Mouse (Mus musculus) thymus, postnatal 0 days (tissue): Measurements from ENCODE around the gene Vmn1r198. TPM values are rescaled to one million over a fixed set of nuclear protein-coding genes. Genes with fewer than 3 reads are reported as not detected.
"Not testable (repeated sequence)": the region's sequence is repeated elsewhere in the genome, so short reads cannot be mapped to it uniquely, and the experiment has no call there.

Source experiments
- DNase-seq: peaks from one replicate; pipeline ENCODE4 v3.0.0-alpha.2; 2015; ENCODE audit warnings: low spot score
- polyA plus RNA-seq: library from polyadenylated mRNA; unstranded; fragments of >200 nt; fragmentation: Nextera tagmentation; extraction: Ambion mirVana; gene quantifications from 2 replicates; pipeline ENCODE4 v1.2.1, GENCODE M21; 2015

Gene Vmn1r198
- polyA plus RNA-seq = not detected in 2 replicates

DNA sequence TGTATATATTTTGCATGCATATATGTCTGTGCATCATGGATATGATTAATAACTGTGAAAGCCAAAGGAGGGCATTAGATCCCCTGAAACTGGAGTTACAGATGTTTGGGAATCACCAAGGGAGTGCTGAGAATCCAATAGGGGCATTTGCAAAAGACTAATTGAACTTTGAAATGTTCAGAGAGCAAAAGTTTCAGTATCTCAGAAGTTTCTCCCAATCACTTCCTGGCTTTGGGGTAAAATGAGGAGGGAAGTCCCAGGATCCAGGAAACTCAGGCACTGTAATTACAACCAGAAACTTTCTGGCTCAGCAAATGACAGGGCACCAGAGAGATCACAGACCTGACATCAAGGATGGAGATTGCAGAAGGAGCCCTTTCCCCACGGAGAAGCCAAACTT lies at the start of gene Vmn1r198:
Gene Vmn1r198 (plus strand): TSS at position 301 of the 400 bp plus-strand sequence.
- no peak for DNase-seq

DNA sequence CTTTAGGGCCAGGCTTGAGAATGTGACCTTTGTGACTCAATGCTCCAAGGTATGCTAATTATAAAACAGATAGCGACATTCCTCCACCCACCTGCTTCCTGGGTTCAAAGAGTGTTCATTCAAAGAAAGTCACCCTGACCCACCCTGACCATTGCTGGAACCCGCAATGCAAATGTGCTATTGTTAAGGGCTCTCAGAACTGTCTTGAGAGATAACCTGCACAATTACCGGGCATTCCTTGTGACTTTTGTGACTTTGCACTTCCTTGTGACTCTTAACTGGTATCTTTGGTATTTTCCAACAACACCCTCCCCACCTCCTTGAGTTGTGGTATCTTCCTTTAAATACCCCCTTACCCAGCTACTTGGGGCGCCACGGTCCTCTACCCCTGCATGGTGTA lies 42.1 kb upstream of the Vmn1r198 start:
- DNase-seq = not testable (repeated sequence)

DNA sequence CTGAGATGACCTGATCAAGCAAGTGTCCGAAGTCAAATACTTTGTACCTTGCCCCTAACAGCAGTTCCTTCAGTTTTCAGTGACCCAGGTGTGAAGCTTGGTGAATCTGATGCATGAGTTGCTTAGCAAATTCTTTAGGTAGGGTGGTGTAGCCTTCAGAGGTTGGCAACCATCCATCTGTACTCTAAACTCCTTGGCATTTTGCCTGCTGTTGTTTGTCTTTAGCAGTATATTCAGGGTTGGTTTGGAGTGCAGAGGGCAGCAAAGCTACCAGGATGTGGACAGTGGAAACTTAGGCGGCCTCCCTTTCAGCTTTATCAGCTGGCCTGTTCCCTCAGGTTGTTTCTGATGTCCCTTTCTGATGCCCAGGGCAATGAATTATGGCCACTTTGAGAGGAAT lies 34.8 kb upstream of the Vmn1r198 start:
- no peak for DNase-seq

DNA sequence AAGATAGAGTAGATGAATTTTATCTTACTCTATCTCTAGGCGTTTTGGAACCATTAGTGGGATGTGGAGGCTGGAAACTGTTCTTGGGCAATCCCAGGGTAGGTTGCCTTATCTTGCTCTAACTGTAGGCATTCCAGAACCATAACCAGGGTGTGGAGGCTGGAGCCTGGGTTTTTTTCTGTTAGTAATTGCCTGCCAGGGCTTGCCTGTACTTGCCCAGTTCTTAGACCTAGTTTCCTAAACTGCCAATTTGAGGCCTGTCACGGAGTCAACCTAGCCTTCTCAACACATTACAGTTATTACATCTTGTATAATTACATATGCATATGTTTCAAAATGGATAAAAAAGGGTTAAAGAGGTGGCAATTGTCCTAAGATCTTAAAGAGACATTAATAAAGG lies 32.8 kb upstream of the Vmn1r198 start:
- no peak for DNase-seq

DNA sequence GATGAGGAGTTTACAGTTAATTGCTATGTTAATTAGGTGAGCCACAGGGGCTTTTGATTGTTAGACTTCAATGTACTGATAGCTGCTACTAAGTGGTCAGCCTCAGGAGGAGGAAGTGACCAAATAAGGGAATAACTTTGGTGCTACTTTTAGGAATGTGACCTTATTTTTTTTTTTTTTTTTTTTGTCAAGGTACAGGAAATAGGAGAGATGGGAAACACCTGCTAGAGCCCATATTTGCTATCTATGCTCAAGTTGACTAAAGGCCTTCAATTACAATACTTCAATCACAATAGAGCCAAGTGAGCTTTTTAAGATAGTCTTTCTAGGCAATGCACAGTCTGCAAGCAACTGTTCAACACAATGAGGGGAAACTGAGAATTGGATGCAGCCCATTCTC lies 30.1 kb upstream of the Vmn1r198 start:
- no peak for DNase-seq

DNA sequence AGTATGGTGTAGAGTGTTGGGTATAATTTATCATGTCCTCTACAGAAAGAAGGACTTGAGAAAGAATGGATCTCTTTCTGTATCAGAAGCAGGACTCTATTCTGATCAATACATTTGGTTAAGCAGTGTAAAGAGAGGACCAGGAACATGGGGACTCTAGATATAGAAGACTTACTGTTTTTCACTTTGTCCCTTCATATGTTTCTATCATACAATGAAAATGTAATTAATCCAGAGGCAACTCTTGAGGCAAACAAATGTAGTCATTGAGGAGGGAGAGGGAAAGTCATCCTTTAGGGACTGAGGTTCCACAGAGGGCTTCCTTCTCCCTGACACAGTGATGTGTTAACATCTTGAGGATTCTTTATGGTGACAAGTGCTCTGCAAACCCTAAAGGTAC lies 25.9 kb upstream of the Vmn1r198 start, which contains the start of gene Vmn1r197:
Gene Vmn1r197 (plus strand): TSS at position 301 of the 400 bp plus-strand sequence.
- no peak for DNase-seq

DNA sequence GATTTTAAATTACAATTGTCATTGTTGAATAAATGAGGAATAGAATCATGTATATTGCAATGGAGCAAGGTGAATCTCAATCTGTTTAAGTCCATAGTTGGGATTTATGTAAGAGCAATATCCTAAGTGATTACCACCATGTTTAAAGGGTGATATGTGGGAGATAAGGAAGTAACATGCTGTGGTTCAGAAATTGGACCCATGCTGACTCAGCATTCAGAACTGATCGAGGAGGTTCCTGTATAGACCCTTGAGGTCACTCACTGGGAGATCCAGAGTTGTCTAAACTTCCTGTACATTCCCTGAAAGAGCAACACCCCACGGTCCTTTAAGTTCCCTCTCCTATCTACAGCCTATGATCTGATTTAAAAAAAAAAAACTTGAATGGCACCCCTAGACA lies 16.9 kb upstream of the Vmn1r198 start:
- no peak for DNase-seq

DNA sequence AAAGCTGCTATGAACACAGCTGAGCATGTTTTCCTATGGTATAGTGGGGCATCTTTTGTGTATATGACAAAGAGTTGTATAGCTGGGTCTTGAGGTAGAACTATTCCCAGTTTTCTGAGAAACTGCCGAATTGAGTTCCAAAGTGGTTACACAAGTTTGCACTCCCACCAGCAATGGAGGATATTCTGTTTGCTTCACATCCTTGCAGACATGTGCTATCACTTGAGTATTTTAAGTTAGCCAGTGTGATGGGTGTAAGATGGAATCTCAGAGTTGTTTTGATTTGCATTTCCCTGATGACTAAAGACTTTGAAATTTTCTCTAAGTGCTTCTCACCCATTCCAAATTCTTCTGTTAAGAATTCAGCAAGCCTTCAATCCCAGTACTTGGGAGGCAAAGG lies 14.6 kb upstream of the Vmn1r198 start:
- DNase-seq = no peak

DNA sequence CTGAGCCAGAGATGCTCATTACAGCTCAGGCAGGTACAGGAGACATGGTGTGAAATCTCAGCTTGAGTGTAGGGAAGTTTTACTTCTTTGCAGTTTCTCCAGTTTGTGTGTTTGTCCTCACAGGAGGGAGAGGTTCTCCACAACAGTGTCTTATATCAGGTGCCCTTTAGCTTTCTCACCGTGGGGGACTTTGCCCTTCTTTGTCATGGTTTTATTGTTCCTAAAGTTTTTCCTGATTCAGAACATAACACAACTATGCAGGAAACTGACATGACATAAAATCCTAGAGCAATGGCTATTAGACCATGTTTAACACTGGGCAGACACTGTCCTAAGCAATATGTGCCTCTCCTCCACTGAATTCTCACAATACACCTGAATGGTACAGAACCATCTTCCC lies 649 bp downstream of the Vmn1r198 start:
- DNase-seq = no peak

DNA sequence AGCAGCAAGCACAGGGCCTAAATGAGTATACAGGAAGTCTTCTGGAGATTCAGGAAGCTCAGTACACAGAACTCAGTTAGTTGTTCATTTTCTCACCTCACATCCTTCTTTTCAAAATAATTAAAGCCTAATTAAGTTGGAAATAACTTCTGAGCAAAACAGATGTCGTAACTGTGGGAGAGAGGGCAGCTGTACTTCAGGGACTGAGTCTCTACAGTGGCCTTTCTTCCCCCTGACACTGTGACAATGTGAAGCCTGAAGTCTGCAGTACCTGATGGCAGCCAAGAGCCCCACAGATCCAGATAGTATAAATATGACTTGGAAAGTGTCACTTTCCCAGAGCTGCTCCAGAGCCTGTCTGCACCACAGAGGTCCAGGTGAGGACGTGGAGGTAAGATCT lies 29.4 kb downstream of the Vmn1r198 start, which contains the start of gene Vmn1r199:
Gene Vmn1r199 (plus strand): TSS at position 301 of the 400 bp plus-strand sequence.
- DNase-seq = no peak

DNA sequence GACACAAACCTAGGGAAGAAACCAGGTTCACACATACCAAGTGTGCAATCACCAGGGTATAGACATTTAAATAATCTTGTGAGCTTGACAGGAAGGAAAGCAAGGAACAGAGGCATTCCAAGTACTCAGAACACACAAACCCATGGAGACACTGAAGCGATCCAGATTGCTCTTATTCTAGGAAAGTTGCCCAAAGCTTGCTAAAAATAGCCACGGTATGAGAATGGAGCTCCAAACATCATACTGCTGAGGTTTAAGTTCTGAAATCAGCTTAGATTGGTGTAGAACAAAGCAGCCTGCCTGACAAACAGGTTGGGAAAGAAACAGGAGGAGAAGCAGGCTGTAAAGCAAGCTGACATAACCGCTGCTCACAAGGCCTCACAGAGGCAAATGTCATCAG lies 31.0 kb downstream of the Vmn1r198 start:
- not testable (repeated sequence) for DNase-seq

DNA sequence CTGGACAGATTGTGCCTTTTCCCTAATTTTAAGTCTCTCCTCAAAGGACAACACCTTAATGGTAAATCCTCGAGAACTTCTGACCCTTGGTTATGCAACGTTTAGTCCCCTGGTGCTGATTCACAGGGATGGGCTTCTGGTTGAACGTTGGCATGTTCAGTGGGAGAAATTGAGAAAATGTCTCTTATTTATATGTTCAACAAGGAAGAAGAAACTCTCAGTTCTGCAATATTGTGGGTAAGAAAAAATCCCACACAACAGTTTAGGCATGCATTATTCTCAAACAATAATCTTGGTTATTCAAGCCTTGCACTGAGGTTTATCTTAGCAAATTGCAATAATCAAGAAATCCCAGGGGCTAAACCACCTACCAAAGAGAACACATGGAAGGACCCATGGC lies 33.2 kb downstream of the Vmn1r198 start:
- DNase-seq = no peak

DNA sequence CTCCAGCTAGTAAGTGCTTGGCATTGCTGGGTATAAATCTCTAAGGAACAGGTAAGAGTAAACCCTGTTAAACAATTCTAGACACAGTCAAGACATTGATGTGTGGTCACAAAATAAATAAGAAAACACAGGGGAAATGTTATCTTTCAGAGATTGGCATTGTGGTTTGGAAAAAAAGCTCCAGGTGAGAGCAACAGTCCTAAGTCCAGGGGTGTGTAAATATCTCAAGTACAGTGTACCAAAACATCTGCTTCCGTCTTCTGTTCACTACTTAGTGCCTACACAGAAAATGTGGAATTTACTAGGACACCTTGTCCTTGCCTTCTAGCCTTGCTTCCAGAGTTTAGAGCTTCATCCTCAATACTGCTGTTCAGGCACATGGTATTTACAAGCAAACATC lies 36.9 kb downstream of the Vmn1r198 start:
- no peak for DNase-seq

DNA sequence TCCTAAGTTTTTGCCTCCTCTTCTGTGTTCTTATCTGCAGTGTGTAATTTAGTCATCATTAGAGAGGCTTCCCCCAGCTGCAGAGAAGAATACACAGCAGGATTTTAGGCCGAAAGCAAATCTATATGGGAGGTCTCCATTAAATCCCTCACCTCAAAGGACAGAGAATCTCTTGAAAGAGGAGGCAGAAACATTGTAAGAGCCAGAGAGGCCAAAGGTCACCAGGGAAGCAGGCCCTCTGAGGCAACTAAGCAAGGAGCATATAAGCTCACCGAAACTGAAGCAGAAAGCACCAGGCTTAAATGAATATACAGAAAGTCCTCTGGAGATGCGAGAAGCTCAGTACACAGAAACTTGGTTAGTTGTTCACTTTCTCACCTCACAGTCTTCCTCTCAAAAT lies 39.9 kb downstream of the Vmn1r198 start, which contains the start of gene Vmn1r200:
Gene Vmn1r200 (plus strand): TSS at position 301 of the 400 bp plus-strand sequence.
- DNase-seq = no peak

DNA sequence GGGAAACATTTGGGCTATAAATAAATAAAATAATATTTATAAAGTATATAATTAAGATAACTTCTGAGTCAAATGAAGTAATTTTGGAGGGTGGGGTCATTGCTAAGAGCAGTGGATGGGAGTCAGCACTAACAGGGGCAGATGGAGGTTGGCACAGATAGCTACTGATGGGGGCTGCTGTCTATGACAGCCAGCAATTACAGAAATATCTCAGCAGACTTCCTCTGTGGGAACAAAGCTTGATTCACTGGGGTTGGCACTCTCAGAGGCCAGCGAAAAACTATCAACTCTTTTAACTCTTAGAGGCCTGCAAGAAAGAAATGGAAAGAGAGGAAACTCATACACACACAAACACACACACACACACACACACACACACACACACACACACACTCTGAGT lies 52.8 kb downstream of the Vmn1r198 start:
- DNase-seq = no peak

Other genes starting within 250 kb of the Vmn1r198 start
- not detected in 2 replicates for gene Vmn1r189, start 244.5 kb upstream of the Vmn1r198 start, polyA plus RNA-seq
- not detected in 2 replicates for gene Vmn1r191, start 166.4 kb upstream of the Vmn1r198 start, polyA plus RNA-seq
- not detected in 2 replicates for gene Vmn1r192, start 159.2 kb upstream of the Vmn1r198 start, polyA plus RNA-seq
- not detected in 2 replicates for gene Vmn1r193, start 127.2 kb upstream of the Vmn1r198 start, polyA plus RNA-seq
- not detected in 2 replicates for gene Vmn1r194, start 106.1 kb upstream of the Vmn1r198 start, polyA plus RNA-seq
- gene Vmn1r195, start 79.8 kb upstream of the Vmn1r198 start, polyA plus RNA-seq = not detected in 2 replicates
- not detected in 2 replicates for gene Vmn1r196, start 60.4 kb upstream of the Vmn1r198 start, polyA plus RNA-seq
- not detected in 2 replicates for gene Vmn1r197, start 25.8 kb upstream of the Vmn1r198 start, polyA plus RNA-seq
- gene Vmn1r199, start 29.5 kb downstream of the Vmn1r198 start, polyA plus RNA-seq = not detected in 2 replicates
- gene Vmn1r200, start 40.0 kb downstream of the Vmn1r198 start, polyA plus RNA-seq = not detected in 2 replicates
- not detected in 2 replicates for gene Vmn1r201, start 121.6 kb downstream of the Vmn1r198 start, polyA plus RNA-seq
- gene Vmn1r202, start 155.0 kb downstream of the Vmn1r198 start, polyA plus RNA-seq = 0.03 TPM in 1 of 2 replicates, not detected in the other
- not detected in 2 replicates for gene Vmn1r203, start 167.8 kb downstream of the Vmn1r198 start, polyA plus RNA-seq
- not detected in 2 replicates for gene Vmn1r204, start 202.8 kb downstream of the Vmn1r198 start, polyA plus RNA-seq
- not detected in 2 replicates for gene Vmn1r205, start 242.6 kb downstream of the Vmn1r198 start, polyA plus RNA-seq